Mouse (Mus musculus): ENCODE data around the gene Hap1. TPM values are rescaled to one million over a fixed set of nuclear protein-coding genes. Genes with fewer than 3 reads are reported as not detected.

Hap1 gene
- polyA plus RNA-seq (2016; fragmentation: Nextera tagmentation; extraction: Ambion mirVana) = 96.3 and 116 TPM in 2 replicates

DNA sequence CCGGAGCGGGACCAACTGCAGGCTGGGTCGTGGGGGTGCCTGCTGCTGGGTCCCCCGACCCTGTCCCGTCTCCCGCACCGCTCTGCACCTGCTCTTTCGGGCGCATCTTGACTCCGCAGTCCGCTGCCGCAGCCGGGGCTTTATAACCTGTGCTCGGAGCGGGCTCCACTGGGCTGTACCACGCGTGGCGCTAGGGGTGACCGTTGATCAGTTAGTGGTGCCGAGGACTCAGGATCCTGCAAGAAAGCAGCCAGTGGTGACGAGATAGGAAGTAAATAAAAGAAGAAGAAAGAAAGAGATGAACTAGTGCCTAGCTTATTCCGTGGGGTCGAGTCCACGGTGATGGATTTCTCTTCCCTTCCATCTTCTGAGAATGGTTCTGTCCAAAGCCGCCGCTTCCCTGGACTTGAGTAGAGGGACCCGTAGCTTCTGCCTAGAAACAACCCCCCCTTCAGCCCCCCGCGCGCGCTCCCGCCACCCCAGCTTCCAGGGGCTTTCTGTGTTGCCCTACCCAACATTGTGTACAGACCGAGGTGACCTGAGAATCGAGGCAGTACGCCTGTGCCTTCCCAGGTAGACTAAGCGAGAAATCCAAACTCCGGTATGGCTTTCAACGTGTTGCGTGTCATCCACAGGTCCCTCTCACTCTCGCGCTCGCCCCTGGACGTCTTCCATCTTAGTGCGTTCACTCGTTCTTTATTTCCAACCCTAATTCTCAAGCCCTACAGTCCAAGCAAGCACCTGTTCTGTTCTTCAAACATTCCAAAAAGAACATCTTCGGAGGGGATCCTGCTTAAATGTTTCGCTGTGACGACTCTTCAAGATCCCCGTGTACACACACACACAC lies at the start of gene Hap1:
Gene Hap1 (minus strand): TSS at position 157 of the 847 bp plus-strand sequence.
- peaks cover 12% of the 10 kb centered on the region for H3K36me3 ChIP-seq (replicated peaks)
- no peaks in the 10 kb centered on the region for H3K9me3 ChIP-seq
- H3K4me1 ChIP-seq = peaks cover 29% of the 10 kb centered on the region
- ATAC-seq (ENCODE audit: low FRiP score) = peak; percentile 76
- peaks cover 43% of the 10 kb centered on the region for H3K27me3 ChIP-seq
- peak within 1 kb of the TSS; percentile 78 for H3K9ac ChIP-seq
- 1% methylated on average over 49 of the region's 49 CpGs for WGBS
- peak within 1 kb of the TSS; percentile 95 for H3K4me2 ChIP-seq
- peak within 1 kb of the TSS; percentile 67 for H3K4me3 ChIP-seq (replicated peaks)
- peak within 1 kb of the TSS; percentile 70 for H3K27ac ChIP-seq

DNA sequence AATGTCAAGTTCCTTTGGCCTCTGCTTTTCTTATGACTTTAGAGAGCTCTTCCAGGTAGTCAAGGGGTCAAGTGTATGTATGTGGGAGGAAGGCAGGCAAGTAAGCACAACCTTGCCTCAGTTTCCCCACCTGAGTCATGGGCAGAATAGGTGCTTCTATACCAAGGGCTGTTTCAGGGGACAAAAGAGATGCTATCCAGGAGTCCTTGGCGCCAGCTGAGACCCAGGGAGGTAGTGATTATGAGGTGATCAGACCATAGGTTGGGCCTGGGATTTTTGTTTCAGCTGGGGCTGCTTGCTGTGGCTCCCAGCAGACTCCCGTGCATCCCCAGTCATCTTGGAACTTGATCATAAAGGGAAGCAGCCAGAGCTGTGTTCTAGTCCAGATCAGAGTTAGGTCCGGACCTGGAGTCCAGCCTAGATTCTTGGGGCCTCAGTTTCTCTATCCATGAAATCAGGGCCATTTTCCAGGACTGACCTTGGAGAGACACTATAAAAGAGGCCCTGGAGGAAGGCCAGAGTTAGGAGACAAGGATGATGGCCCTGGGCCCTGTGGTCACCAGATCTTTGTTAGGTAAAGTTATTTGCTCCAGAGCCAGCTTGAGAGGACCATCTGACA lies 48.6 kb upstream of the Hap1 start:
- Histone ChIP-seq H3K27ac (no peak overlapping the region), H3K27me3 (peaks cover under 1% of the 10 kb centered on the region; the same call in 1 of the 2 replicates), H3K4me2 (no peak overlapping the region), H3K4me3 (replicated peaks) (no peak overlapping the region), H3K36me3 (replicated peaks) (no peaks in the 10 kb centered on the region), H3K9me3 (no peaks in the 10 kb centered on the region), H3K4me1 (peaks cover 10% of the 10 kb centered on the region; the same call in 1 of the 2 replicates), H3K9ac (no peak overlapping the region)
- WGBS = 80% methylated on average over 3 of the region's 3 CpGs
- ATAC-seq (ENCODE audit: low FRiP score) = no peak

DNA sequence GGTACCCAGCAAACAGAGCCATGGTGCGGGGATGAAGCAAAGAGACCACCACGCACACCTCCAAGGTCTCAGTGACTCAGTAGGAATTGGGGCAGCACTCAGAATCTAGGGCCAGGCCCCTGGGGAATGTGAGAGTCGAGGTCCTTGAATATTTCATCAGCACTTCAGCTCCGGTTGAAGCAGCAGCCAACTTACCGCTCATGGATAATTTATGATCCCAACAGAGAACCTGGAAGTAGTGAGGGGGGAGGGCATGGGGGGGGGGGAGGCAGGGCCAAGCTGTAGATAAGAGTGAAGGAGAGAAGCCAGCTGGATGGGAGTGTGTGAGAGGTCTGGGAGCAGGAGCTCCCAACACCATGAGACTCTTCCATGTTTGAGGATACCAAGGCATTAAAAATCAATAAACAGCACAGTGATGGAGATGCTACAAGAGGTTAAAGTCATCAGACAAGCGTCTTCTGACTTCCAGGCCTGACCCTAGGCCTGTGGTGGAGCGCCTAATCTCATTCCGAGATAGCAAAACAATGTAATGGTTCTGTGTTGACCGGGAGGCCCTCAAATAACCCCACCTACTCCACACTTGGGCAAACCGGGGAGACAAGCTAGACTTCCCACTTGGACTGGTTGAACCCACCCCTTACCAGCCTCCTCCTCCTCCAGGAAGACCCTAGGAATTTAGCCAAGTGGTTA lies 47.7 kb upstream of the Hap1 start:
- Histone ChIP-seq H3K4me2 (no peak overlapping the region), H3K4me1 (peaks cover 10% of the 10 kb centered on the region; the same call in 1 of the 2 replicates), H3K4me3 (replicated peaks) (no peak overlapping the region), H3K36me3 (replicated peaks) (no peaks in the 10 kb centered on the region), H3K9me3 (no peaks in the 10 kb centered on the region), H3K27me3 (peaks cover 4% of the 10 kb centered on the region; the same call in 1 of the 2 replicates), H3K9ac (no peak overlapping the region), H3K27ac (no peak overlapping the region)
- 83% methylated on average over 10 of the region's 10 CpGs for WGBS
- ATAC-seq (ENCODE audit: low FRiP score) = no peak

DNA sequence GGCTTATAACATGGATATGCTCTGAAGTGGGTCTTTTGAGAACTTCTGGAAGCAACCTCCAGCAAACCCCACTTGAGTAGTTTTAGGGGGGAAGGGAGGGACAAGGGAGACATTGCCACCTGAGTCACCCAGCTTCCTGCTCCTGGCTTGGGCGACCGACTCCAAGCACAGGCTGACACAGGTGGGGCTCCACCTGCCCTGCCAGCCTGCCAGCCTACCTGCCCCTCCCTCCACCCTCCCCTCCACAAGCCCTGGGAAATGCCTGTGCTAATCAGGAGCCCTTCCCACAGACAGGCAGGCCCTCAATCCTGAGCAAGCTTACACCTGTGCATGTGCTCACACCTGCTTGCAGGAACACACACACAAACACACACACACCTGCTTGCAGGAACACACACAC lies 46.8 kb upstream of the Hap1 start:
- no peak for ATAC-seq (ENCODE audit: low FRiP score)
- 75% methylated on average over 2 of the region's 2 CpGs for WGBS
- H3K27ac ChIP-seq = no peak overlapping the region
- H3K36me3 ChIP-seq (replicated peaks) = no peaks in the 10 kb centered on the region
- H3K9me3 ChIP-seq = no peaks in the 10 kb centered on the region
- H3K4me1 ChIP-seq = peaks cover 12% of the 10 kb centered on the region; the same call in 1 of the 2 replicates
- H3K4me2 ChIP-seq = no peak overlapping the region
- H3K4me3 ChIP-seq (replicated peaks) = no peak overlapping the region
- H3K9ac ChIP-seq = no peak overlapping the region
- H3K27me3 ChIP-seq = peaks cover 4% of the 10 kb centered on the region; the same call in 1 of the 2 replicates

DNA sequence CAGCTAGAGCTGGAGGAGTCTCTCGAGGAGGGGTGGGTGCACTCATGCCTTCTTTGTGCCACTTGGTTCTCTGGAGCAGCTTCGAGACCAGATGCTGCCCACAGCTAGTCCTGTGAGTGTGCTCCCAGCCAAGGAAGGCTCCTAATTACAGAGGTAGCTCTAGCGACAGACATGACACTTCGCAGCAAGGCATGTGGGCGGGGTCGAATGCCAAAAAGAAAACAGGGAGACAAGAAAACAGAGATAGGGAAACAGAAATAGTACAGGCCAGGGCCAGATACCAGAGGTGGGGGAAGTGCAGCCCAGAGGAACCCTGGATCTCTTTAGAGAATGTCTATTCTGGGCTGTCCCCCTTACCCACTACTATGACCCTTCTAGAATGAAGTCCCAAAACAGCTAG lies 46.3 kb upstream of the Hap1 start:
- H3K4me3 ChIP-seq (replicated peaks) = no peak overlapping the region
- H3K4me1 ChIP-seq = peaks cover 14% of the 10 kb centered on the region
- no peak for ATAC-seq (ENCODE audit: low FRiP score)
- H3K27me3 ChIP-seq = peaks cover 7% of the 10 kb centered on the region
- no peak overlapping the region for H3K9ac ChIP-seq
- H3K4me2 ChIP-seq = no peak overlapping the region
- no peaks in the 10 kb centered on the region for H3K9me3 ChIP-seq
- no peak overlapping the region for H3K27ac ChIP-seq
- 48% methylated on average over 6 of the region's 6 CpGs for WGBS
- no peaks in the 10 kb centered on the region for H3K36me3 ChIP-seq (replicated peaks)

DNA sequence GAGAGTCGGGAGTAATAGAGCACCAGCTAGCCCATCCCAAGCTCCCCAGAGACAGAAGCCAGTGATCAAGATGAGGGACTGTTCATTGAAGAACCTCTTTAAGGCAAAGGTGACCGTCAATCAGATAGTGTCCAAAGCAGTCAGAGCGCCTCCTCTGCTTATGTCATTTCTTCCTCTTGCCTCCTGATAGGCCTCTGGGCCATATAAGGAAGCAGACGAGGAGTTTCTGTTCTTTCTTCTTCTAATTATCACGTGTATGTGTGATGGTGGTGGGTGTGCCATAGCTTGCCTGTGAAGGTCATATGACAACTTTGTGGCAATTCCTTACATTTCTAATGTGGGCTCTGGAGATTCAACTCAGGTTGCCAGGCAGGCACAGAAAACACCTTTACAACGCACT lies 44.9 kb upstream of the Hap1 start:
- ATAC-seq (ENCODE audit: low FRiP score) = no peak
- 80% methylated on average over 6 of the region's 6 CpGs for WGBS
- no peak overlapping the region for H3K27ac ChIP-seq
- no peak overlapping the region for H3K4me3 ChIP-seq (replicated peaks)
- no peaks in the 10 kb centered on the region for H3K9me3 ChIP-seq
- no peaks in the 10 kb centered on the region for H3K36me3 ChIP-seq (replicated peaks)
- H3K4me2 ChIP-seq = no peak overlapping the region
- peaks cover 27% of the 10 kb centered on the region for H3K4me1 ChIP-seq
- H3K27me3 ChIP-seq = peaks cover 21% of the 10 kb centered on the region
- H3K9ac ChIP-seq = no peak overlapping the region

DNA sequence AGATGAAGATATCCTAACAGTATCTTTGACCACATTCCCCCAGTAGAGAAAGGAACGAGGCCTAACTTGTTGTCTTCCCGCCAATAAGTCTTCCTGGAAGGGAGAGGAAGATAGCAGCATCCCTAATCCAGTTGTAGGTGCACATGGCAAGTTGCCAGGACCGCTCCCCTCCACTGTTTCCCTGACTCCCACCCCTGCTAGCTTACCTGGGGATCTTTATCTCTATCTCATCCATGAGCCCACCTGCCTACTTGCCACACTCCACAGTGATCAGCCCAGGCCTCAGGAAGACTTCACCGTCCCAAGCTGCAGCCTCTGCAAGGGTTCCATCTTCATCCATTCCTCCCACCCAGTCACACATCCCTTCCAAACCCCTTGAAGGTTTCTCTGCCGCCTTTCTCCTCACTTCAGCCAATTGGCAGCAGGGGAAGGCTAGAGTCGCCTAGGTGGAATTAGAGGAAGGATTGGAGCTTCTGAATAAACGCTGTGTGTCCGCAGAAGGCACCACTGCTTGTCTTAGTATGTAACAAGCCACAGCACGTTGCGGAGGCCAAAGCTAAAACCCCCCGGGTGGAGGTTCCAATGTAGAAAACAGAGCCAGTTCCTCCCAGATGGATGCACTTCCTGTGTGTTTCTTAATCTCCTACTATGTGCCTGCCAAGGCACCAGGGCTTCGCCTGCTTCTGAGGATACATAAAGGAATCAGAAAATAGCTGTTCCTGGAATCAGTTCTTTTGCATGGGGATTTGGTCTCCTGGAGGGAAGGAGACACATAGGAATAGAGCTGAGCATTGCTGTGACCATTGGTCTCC lies 44.0 kb upstream of the Hap1 start:
- H3K4me2 ChIP-seq = no peak overlapping the region
- H3K27ac ChIP-seq = no peak overlapping the region
- H3K9me3 ChIP-seq = no peaks in the 10 kb centered on the region
- peaks cover 36% of the 10 kb centered on the region for H3K4me1 ChIP-seq
- no peak overlapping the region for H3K9ac ChIP-seq
- no peak for ATAC-seq (ENCODE audit: low FRiP score)
- peaks cover 30% of the 10 kb centered on the region for H3K27me3 ChIP-seq
- H3K36me3 ChIP-seq (replicated peaks) = no peaks in the 10 kb centered on the region
- WGBS = 79% methylated on average over 12 of the region's 12 CpGs
- H3K4me3 ChIP-seq (replicated peaks) = no peak overlapping the region

DNA sequence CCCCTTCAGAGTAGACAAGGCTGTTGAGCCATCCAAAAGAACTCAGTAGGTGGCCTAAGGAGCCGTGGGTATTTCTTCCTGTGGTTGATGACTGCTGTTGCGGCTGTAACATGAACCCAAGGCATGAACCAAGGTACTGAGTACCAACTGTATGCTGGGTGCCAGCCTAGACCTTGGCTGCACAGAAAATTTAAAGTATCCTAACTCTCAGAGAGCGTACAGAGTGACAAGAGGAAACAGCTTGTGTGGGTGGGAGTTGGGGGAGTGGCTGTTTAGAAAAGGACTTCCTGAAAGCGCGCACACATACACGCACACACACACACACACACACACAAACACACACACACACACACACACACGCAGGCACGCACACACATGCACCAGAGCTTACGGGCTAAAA lies 43.4 kb upstream of the Hap1 start:
- H3K9ac ChIP-seq = no peak overlapping the region
- H3K27ac ChIP-seq = no peak overlapping the region
- H3K36me3 ChIP-seq (replicated peaks) = no peaks in the 10 kb centered on the region
- H3K4me2 ChIP-seq = no peak overlapping the region
- H3K4me1 ChIP-seq = peaks cover 36% of the 10 kb centered on the region
- no peaks in the 10 kb centered on the region for H3K9me3 ChIP-seq
- peaks cover 36% of the 10 kb centered on the region for H3K27me3 ChIP-seq
- ATAC-seq (ENCODE audit: low FRiP score) = no peak
- no peak overlapping the region for H3K4me3 ChIP-seq (replicated peaks)
- 76% methylated on average over 9 of the region's 9 CpGs for WGBS

DNA sequence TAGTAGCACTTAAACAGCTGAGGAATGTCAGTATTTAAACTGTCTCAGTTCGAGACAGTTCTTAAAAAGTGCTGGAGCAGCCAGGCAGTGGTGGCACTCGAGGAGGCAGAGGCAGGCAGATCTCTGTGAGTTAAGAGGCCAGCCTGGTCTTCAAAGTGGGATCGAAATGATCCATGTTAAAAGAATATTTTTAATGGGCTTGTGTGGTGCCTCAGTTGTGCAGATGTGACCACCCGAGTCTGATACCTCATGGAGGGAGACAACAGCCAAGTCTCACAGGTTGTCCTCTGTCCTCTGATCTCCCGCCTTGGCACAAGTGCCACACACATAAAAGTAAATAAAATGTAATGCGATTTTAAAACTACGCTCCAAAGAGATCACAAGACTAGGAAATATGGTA lies 42.6 kb upstream of the Hap1 start:
- Histone ChIP-seq H3K4me1 (peaks cover 36% of the 10 kb centered on the region), H3K9me3 (no peaks in the 10 kb centered on the region), H3K27me3 (peaks cover 44% of the 10 kb centered on the region), H3K9ac (no peak overlapping the region), H3K27ac (no peak overlapping the region), H3K4me3 (replicated peaks) (no peak overlapping the region), H3K4me2 (peak overlapping the region; percentile 63; the same call in 1 of the 2 replicates), H3K36me3 (replicated peaks) (no peaks in the 10 kb centered on the region)
- no peak for ATAC-seq (ENCODE audit: low FRiP score)
- 94% methylated on average over 7 of the region's 7 CpGs for WGBS

DNA sequence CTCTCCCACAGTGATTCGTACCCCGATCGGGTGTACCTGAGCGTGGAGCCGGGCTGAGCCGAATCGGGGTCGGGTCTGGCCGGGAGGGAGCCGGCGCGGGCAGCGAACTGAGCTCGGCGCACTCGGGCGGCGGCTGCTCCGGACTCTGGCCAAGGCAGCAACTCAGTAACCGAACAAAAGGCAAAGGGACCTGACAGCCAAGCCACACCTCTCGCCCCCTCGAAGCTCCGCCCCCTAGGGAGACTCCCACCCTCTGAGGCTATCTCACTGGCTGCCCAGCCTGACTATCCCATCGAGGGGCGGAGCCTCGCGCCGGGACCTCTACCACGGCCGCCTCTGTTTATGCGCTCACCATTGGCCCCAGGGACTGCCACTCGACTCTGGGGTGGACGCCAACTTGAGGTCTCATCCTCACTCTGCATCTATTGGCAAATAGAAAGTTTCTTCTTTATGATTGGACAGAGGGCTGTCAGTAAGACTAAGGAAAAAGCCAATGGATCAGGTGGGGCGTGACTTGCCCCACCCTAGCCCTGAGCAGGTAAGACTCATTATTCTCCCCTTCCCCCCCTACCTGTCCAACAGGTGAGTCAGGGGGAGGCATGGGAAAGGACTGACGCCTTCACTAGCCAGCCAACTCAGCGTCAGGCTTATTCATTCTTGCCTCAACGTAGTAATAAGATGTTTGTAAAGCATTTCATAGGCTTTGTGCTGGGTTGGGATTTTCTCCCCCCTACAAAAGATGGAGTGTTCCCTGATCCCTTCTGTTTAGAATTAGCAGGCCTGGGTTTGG lies 41.9 kb upstream of the Hap1 start, which contains the start of gene Jup:
Gene Jup (minus strand): TSS at position 164 of the 790 bp plus-strand sequence.
- H3K9me3 ChIP-seq = no peaks in the 10 kb centered on the region
- H3K27me3 ChIP-seq = peaks cover 46% of the 10 kb centered on the region
- peak within 1 kb of the TSS; percentile 64 for H3K4me3 ChIP-seq (replicated peaks)
- H3K27ac ChIP-seq = peak within 1 kb of the TSS; percentile 69; the same call in 1 of the 2 replicates
- 2% methylated on average over 37 of the region's 37 CpGs for WGBS
- H3K4me1 ChIP-seq = peaks cover 30% of the 10 kb centered on the region
- H3K9ac ChIP-seq = peak within 1 kb of the TSS; percentile 77
- ATAC-seq (ENCODE audit: low FRiP score) = peak; percentile 99
- peak within 1 kb of the TSS; percentile 63 for H3K4me2 ChIP-seq
- no peaks in the 10 kb centered on the region for H3K36me3 ChIP-seq (replicated peaks)

All from forebrain, embryonic 12.5 days (tissue).